Mouse (Mus musculus) splenic B cell, adult 2 months (primary cell): Measurements from ENCODE around the gene Onecut1.

Source experiments
- DNase-seq: peaks from one replicate; pipeline ENCODE4 v3.0.0-alpha.2; 2011; ENCODE audit warnings: low read depth, low spot score
- H3K27me3 ChIP-seq: 2 replicates; pipeline ENCODE4 v1.6.1; 2012; ENCODE audit warnings: mild to moderate bottlenecking, low read length, moderate library complexity, mixed read lengths; ENCODE audit not compliant: control insufficient read depth, poor library complexity, insufficient read depth, severe bottlenecking
- H3K36me3 ChIP-seq: 2 replicates; pipeline ENCODE4 v1.6.1; 2012; ENCODE audit warnings: mild to moderate bottlenecking, low read length, moderate library complexity, mixed read lengths; ENCODE audit not compliant: control insufficient read depth, poor library complexity, insufficient read depth, severe bottlenecking

The Onecut1 gene

DNA sequence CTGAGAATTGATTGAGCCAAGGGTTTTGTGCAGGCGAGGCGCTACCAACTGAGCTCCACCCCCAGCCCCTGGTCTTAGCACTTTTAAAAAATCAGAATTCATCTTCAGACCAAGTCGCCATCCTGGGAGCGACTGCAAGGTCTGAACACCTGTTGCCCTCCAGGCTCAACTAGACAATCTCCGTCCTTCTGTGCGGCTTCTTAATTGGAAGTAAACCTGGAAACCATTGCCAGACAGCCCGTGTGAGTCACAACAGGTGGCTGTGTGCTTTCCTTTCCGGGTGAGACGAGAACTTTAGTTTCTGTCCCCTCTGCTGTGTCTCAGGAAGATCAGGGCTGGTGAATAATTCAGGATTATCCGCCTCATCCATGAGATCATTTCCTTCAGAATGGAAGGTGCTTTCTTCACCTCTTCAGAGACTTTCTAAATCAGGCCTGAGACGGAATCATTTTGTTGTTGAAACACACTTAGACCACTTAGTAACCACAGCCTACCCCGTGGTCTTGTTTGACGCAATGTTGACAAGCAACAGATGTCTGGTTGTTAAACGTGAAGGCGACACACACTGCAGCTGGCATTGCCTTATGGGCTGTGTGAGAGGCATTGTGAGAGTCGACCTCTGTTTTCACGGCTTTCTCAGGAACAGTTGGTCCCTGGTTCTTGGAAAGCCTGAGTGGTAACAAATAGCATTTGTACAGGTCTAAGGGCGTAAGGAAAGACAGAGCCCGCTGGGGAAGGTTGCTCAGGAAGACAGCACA is 51.1 kb downstream of the Onecut1 start:
- H3K27me3 ChIP-seq, result no peaks in the 10 kb centered on the region
- no peak for DNase-seq
- H3K36me3 ChIP-seq, result no peaks in the 10 kb centered on the region

DNA sequence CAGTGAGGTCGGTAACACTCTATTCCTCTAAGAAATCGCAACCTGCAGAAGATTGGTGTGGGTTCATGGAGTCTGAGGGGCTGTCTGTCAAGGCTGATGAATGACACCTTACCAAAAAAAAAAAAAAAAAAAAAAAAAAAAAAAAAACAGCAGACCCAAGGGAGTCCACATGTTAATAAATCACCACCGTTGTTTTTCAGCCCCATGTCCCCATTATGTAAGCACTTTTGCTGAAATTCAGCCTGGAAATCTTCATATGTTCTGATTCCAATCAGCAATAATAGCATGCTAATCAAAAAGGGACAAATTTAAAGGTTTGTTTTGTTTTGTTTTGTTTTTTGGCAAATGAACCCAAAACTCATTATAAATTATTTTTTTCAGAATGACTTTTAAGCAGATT is 53.9 kb downstream of the Onecut1 start:
- Histone ChIP-seq H3K36me3 (no peaks in the 10 kb centered on the region), H3K27me3 (no peaks in the 10 kb centered on the region)
- no peak for DNase-seq

DNA sequence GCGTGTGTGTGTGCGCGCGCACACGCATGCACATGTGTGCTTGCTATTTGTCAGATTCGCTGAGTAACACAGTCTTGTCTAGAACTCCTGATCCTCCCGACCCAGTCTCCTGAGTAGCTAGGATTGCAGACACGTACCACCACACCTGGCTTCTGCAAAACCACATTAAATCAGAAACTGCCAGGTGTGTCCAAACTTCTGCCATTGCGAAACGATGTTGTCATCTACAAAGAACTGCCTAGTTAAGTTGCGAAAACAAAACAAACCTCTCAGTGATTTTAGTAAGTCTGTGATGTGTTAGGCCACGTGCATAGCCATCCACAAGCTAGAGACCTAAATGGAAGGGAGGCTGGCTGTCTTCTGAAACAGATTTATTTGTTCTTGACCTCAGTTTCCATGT is 58.7 kb downstream of the Onecut1 start:
- no peak for DNase-seq
- Histone ChIP-seq H3K27me3 (no peaks in the 10 kb centered on the region), H3K36me3 (no peaks in the 10 kb centered on the region)

DNA sequence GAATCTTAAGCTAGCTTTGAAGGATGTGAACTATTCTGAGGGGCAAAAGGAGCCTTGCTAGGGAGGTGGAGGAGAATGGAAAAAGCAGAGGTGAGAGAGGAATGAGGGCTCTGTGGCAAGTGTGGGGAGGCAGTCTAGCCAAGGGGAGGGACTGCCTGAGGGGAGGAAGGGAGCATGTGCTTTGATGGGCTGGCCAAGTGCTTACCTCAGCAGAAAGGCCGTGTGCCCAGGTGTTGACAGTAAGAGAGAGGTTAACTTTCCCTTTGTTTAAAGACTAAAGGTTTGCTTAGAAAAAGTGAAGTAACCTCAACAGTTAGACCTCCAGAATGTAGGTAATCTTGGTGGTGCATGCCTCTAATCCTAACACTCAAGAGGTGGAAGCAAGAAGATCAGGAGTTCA is 59.7 kb downstream of the Onecut1 start:
- no peaks in the 10 kb centered on the region for H3K27me3 ChIP-seq
- no peak for DNase-seq
- no peaks in the 10 kb centered on the region for H3K36me3 ChIP-seq

DNA sequence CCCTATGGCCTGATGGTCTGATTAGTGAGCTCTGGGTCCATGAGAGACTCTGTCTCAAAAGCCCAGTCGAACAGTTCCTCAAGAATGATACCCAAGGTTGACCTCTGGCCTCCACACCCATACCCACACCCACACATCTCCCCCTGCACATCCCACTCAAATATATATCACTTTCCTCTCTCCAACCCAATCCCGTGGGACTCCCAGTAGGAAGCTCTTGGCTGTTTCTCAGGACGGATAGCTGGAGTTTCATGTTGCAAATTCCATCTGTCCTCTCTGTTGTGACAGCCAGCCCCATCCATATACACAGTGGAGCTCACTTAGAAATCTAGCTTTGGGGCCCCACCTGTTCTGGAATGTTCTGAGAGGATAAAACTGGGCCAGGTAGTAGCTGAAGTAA is 61.2 kb downstream of the Onecut1 start:
- DNase-seq, result no peak
- no peaks in the 10 kb centered on the region for H3K36me3 ChIP-seq
- H3K27me3 ChIP-seq, result no peaks in the 10 kb centered on the region

DNA sequence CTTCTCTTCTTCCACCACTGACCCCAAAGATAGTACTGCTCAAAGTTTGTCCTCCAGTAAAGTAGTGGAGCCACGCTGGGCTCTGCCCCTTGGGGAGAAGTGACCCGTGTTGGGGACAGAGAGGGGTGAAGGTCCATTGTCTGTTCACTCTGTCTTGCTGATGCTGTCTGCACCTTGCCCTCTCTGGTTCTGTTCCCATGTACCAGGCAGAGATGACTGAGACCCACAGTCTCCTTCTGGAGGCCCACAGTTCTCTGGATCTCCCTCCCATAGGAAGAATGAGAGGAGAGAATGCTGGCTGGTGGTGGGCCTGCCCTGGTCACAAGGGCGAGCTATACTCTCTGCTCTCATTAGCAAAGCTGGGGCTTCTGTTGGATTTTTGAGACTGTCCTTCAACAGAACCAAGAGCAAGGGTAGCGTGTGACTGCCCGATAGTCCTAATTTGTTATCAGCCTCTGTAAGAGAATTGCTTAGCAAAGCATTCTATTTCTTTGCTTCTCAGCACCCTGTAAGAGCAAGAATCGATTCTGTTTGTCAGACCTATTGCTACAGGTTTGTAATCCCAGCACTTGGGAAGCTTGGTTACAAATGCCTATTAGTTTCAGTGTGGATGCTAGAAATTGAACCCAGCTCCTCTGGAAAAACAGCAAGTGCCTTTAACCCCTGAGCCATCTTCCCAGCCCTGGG is 61.7 kb downstream of the Onecut1 start:
- H3K27me3 ChIP-seq, result no peaks in the 10 kb centered on the region
- no peak for DNase-seq
- H3K36me3 ChIP-seq, result no peaks in the 10 kb centered on the region

DNA sequence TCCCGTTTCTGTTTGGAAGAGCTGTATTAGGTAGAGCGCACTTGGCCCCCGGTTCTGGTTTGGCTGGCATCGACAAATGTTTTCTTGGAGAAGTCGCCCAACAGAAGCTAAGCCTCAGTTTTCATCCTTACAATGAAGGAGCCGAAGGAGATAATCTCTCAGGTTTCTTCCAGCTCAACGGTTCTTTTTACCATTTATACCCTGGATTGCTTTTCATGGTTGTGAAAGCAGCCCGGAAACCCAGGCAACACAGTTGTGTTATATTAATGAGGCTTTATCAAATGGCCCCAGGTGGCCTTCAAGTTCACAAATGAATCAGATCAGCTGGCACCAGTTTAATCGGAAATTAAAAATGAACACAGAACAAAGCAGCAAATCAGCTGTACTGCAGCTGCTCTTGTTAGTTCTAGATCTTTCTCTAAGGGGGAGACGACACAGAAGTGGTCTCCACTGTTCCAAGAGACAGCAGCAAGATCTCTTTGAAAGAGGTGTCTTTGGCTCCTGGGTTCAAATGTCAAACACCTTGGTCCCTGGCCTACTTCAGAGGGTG is 63.6 kb downstream of the Onecut1 start:
- DNase-seq, result no peak
- Histone ChIP-seq H3K36me3 (no peaks in the 10 kb centered on the region), H3K27me3 (no peaks in the 10 kb centered on the region)

DNA sequence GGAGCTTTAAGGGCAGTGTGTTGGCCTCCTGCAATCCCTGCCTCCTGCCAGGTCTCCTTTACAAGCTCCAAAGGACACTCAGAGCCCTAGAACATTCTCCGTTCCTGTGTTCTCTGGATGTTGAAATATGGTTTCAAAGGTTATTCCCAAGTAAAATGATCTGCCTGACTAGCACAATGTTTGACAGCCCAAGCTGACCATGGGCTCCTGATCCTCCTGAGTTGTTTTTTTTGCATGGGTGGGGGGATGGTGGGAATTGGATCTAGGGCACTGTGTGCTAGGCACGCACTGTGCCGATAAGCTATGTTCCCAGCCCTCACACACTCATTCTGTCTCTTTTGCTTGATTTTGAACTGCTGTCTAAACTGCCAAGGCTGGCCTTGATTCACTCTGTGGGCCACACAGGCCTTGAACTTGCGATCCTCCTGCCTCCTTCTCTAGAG is 68.3 kb downstream of the Onecut1 start:
- no peaks in the 10 kb centered on the region for H3K36me3 ChIP-seq
- no peaks in the 10 kb centered on the region for H3K27me3 ChIP-seq
- DNase-seq, result no peak

DNA sequence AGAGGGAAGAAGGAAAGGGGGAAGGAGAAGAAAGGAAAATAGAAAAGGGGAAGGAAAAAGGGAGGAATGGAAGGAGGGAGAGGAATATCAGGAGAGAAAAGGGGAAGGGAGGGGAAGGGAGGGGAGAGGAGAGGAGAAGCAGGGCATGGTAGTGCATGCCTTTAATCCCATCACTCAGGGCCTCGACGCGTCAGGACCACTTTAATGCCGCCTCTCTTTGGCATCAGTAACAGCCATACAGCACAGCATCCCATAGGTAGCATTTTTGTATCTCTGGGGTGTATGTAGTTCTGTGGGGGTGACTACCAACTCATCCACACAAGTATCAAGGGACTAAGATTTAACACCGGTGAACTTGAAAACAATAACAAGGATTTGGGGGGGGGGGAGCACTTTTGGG is 68.9 kb downstream of the Onecut1 start:
- DNase-seq, result no peak
- no peaks in the 10 kb centered on the region for H3K36me3 ChIP-seq
- no peaks in the 10 kb centered on the region for H3K27me3 ChIP-seq

DNA sequence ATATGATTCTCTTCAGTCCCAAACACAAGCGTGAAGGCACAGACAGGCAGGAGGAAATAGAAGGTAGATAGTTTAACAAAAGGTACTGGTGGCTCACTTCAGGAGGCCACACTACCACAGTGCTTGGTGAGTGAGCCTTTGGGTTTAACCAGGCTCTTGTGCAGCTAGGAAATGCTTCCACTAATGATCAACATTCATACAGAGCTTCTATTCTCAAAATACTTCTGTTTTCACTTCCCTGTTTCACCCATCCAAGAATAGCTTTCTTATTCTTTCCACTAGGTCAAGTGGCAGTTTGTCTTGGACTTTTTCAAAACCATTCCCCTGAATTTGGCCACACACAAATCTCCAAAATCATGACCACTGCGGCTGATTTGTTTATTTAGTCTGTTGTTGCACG is 73.6 kb downstream of the Onecut1 start:
- no peaks in the 10 kb centered on the region for H3K36me3 ChIP-seq
- H3K27me3 ChIP-seq, result no peaks in the 10 kb centered on the region
- peak; percentile 49 for DNase-seq

DNA sequence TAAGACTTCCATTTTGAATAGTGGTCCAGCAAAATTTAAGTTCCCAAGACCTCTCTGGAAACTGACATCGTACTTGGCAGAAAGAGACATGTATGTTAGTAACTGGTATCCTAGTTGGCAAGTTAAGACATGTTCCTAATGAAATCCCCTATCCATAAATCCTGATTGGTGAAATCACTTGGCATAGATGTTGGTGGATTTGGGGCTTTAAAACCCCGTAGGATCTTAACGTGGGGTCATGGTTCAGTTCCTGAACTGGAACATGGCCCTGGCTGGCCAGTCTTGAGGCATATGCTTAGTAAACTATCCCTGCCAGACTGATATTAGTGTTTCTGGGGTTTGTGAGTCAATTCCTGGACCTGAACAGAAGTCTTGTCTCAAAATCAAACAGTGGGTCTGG is 76.0 kb downstream of the Onecut1 start:
- DNase-seq, result no peak
- no peaks in the 10 kb centered on the region for H3K27me3 ChIP-seq
- H3K36me3 ChIP-seq, result no peaks in the 10 kb centered on the region

DNA sequence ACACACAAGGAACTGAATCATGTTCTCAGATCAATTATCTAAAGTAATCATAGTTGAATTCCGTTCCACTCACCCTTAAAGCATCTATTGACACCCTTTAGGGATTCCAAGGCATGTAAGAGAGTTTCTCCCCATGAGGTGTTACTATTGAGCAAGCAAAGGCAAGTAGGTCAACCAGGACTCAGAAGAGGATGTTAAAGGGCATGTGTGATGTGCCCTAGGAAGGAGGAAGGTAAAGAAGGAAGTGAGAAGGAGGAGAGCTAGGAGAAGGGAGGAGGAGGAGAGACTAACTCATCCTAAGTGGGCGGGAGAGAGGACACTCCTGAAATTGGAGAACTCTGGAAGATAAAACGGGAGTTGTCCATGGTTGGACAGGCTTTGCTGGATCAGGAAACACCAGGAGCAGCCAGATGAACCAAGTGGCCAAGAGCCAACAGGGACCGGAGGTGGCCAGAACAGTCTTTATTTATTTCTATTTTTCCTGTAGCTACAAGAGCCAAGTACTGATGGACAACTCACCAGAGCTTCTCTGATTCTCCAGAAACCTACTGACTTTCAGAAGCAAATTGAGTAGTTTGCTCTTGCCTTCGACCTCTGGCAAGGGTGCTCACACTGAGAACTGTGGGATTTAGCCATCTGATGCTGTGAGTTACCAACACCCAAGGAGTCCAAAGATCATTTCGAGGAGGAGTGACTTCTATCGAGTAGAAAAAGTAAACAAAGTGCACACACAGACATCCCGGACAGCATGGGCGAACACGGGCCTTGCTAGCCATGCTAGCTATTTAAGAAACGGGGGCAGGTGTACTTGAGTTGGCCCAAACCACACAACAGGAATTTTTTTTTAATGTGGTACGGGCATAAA is 77.2 kb downstream of the Onecut1 start:
- H3K36me3 ChIP-seq, result no peaks in the 10 kb centered on the region

More for the DNA sequence above, 77.2 kb downstream of the Onecut1 start:
- no peak for DNase-seq
- H3K27me3 ChIP-seq, result no peaks in the 10 kb centered on the region
